Mouse (Mus musculus) testis, adult 2 months (tissue): ENCODE results near the gene Sh3gl3.

Experiments
- CTCF ChIP-seq: fragments of 200-500 bp; IDR thresholded peaks from 2 replicates; pipeline ENCODE4 v1.5.1; 2012; ENCODE audit warnings: low read depth, mild to moderate bottlenecking, inconsistent platforms, low read length, moderate library complexity; ENCODE audit not compliant: control insufficient read depth, insufficient read depth, insufficient replicate concordance
- POLR2A ChIP-seq: fragments of 200-500 bp; IDR thresholded peaks from 2 replicates; pipeline ENCODE4 v1.6.1; 2012; ENCODE audit warnings: low read depth, mild to moderate bottlenecking, inconsistent platforms, low read length, moderate library complexity; ENCODE audit not compliant: control insufficient read depth

DNA sequence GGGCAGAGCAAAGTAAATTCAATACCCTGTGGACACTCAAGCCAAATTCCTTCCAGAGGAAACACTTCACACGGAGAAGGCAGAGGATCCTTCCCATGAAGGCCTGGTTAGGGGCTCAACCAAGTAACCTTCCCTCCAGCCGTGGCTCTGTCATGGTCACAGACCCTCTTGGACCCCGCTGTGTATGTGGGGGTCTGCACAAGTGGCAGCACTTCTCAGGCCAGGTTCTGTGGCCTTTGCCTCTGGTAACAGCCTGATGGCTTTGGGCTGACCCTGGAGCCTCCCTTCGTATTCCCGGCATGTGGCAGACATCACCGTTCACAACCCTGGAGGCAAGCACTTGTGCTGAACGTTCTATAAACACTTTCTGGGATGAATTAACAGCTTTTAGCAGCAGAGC lies 176.2 kb downstream of the Sh3gl3 start:
- TF ChIP-seq CTCF (no peak), POLR2A (no peak)
